Mouse (Mus musculus) stomach, postnatal 0 days (tissue): ENCODE measurements around the gene Mcm10.

Experiments
- CTCF ChIP-seq: IDR thresholded peaks from 2 replicates; pipeline ENCODE4 v1.5.1; 2016; ENCODE audit warnings: antibody characterized with exemption, low read depth, mild to moderate bottlenecking, moderate library complexity
- EP300 ChIP-seq: optimal IDR thresholded peaks from 2 replicates; pipeline ENCODE3; 2016; ENCODE audit warnings: antibody characterized with exemption

DNA sequence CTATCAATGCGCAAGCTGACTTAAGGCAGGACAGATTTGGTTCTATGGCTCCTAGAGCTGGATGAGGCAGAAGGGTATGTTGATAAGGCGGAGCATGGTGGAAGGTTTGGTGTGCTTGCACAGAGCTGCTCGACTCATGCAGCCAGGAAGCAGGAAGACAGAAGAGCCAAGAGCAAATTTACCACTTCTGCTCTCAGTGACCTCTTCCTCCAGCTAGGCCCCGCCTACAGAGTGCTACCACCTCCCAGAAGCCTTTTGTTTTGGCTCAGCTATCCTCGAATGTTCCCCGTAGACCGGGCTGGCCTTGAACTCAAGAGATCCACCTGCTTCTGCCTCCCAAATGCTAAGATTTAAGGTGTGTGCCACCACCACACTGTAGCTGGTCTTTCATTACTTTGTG, 2.0 kb upstream of the Mcm10 start:
- TF ChIP-seq CTCF (no peak), EP300 (no peak)
